Mouse (Mus musculus): ENCODE results near the gene Slc47a1. TPM values are rescaled to one million over a fixed set of nuclear protein-coding genes. Genes with fewer than 3 reads are reported as not detected.
A peak's percentile ranks its signal among the peaks of the same experiment; 100 is the strongest.
"Not testable (repeated sequence)": the region's sequence is repeated elsewhere in the genome, so short reads cannot be mapped to it uniquely, and the experiment has no call there.

The Slc47a1 gene
- polyA plus RNA-seq, 1 experiment, result 6.4 TPM

DNA sequence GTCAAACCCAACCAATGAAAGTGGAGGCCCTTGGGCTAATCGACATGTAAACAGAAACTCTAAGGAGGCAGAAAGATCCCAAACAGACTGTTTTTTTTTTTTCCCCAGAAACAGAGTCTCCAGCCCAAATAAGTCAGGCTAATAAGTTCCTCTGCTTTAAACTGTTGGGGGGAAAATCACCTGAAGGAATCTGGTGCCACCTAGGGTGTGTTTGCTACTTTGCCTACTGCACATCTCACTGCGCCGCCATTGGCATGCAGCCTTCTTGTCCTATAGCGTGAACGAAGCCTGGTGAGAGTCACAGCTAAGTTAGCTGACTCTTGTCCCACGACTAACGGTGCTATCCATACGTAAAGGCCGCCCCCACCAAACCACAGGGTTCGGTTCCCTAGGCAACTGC is 40.6 kb downstream of the Slc47a1 start:
- Histone ChIP-seq H3K4me1 (ENCODE audit: control insufficient read depth, insufficient read depth, low read length) (no peaks in the 10 kb centered on the region), H3K27ac (ENCODE audit: insufficient read depth, low read length) (no peak overlapping the region), H3K4me3 (ENCODE audit: insufficient read depth, low read length) (no peak overlapping the region)
- TF ChIP-seq CTCF (IDR thresholded peaks at IDR 0.05; ENCODE audit: extremely low read depth, insufficient read depth, low read length), result peak; percentile 33; the same call in 1 of the 2 replicates
- TF ChIP-seq POLR2A (IDR thresholded peaks at IDR 0.05; ENCODE audit: extremely low read depth, insufficient read depth, low read length), result no peak

DNA sequence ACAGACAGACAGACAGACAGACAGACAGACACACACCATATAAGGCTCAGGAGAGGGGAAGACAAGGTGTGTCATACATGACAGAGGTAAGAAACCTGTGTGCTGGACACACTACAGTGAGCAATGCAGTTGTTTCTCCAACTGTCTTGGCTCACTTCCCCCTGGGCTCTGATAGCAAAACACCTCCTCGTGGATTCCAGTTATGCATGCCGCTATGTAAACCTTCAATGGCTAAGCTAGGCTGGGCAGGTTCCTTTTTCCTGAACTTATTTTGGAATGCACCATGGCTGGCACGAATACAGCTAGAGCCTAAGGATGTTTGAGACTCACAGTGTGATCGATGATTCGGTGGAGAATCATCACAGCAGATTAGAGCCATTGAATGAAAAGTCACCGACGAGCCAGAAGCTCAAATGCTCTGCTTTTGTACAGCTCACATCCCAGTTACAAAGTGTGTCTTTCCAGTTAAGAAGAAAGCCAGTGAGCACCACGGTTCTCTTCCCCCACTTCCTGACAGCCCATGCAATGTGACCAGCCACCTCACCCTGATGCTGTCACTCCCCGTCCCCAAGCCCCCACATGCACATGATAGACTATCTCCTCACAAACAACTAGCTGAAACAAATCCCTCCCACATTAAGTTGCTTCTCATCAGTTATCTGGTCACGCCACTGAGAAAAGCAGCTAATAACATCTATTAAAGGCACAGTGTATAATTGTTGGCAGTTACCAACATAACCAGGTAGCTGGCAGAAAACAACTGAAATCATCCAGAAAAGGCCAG is 57.0 kb downstream of the Slc47a1 start:
- TF ChIP-seq CTCF (IDR thresholded peaks at IDR 0.05; ENCODE audit: extremely low read depth, insufficient read depth, low read length), result no peak
- TF ChIP-seq POLR2A (IDR thresholded peaks at IDR 0.05; ENCODE audit: extremely low read depth, insufficient read depth, low read length), result no peak
- Histone ChIP-seq H3K27ac (ENCODE audit: insufficient read depth, low read length) (no peak overlapping the region), H3K4me3 (ENCODE audit: insufficient read depth, low read length) (no peak overlapping the region), H3K4me1 (ENCODE audit: control insufficient read depth, insufficient read depth, low read length) (no peaks in the 10 kb centered on the region)

DNA sequence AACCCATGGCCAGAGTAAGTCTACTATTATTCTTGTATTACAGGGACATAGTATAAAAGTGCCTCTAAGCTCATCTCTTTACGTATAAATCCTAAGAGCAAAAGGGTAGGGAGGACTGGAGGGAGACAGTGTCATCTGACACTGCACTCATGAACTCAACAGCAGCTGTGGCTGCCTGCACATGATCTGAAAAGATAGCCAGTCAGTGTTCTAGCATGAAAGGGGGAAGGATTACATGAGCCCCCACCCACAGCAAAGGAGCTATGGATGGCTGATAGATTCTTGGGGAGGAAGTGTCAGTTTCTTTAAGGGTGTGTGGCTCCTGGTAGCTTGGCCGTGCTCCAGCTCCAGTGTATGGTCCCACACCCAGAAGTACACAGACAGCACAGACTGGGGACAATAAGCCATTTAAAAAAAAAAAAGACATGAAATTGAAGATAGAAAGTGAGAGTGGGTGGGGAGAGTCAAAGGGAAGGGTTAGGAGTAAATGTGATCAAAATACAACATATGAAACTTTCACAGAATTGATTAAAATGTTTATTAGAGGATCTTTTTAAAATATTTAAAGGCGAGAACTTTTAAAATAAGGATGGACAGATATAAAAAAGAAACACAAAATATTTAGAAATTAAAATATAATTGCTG is 58.1 kb downstream of the Slc47a1 start:
- no peaks in the 10 kb centered on the region for H3K4me1 ChIP-seq (ENCODE audit: control insufficient read depth, insufficient read depth, low read length)
- no peak overlapping the region for H3K27ac ChIP-seq (ENCODE audit: insufficient read depth, low read length)
- TF ChIP-seq POLR2A (IDR thresholded peaks at IDR 0.05; ENCODE audit: extremely low read depth, insufficient read depth, low read length), result no peak
- TF ChIP-seq CTCF (IDR thresholded peaks at IDR 0.05; ENCODE audit: extremely low read depth, insufficient read depth, low read length), result no peak
- no peak overlapping the region for H3K4me3 ChIP-seq (ENCODE audit: insufficient read depth, low read length)

DNA sequence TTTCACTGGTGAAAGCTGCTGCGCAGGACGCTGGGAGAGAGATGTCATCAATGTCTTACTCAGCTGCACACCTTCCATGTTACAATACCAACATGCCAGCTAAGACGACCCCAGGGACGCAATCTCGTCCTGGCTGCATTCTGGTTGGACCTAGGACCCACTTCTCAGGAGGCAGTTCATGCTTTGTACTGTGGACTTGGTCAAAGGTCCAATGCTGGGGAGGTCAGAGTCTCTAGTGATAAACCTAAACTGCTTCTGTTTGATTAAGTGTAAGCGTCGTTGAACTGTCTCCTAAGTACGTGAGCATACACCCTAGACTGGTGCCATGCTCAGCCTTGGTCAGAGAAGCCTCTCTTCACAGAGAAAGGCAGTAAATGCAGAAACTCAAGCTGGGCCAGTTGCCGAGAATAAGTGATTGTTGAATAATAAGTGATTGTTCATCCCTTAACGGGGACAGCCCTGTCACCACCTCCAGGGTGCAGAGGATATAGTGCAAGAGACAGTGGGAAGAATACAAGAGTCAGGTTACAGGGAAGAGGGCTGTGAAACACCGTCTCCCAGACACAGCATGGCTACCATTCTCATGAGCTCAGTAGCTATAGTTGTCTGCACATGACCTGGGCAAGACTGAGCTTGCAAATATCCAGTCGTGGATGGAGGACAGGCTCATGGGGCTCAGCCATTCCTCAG is 58.8 kb downstream of the Slc47a1 start:
- Histone ChIP-seq H3K4me1 (ENCODE audit: control insufficient read depth, insufficient read depth, low read length) (no peaks in the 10 kb centered on the region), H3K4me3 (ENCODE audit: insufficient read depth, low read length) (no peak overlapping the region), H3K27ac (ENCODE audit: insufficient read depth, low read length) (no peak overlapping the region)
- TF ChIP-seq CTCF (IDR thresholded peaks at IDR 0.05; ENCODE audit: extremely low read depth, insufficient read depth, low read length) (no peak), POLR2A (IDR thresholded peaks at IDR 0.05; ENCODE audit: extremely low read depth, insufficient read depth, low read length) (no peak)

DNA sequence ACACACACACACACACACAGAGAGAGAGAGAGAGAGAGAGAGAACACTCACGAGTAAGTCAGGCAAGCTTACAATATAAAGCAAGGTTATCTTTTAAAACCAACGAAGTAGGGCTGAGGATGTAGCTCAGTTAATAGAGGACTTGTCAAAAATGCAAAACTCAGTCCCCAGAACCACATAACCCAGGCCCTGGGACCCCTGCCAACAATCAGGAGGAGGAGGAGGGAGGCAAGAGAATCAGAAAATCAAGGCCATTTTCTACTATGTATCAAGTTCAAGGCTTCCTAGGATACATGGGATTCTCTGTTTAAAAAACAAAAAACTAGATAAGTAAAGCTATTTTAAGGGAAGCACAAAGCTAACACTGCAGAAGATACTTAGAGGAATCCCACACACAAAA is 61.3 kb downstream of the Slc47a1 start:
- H3K4me3 ChIP-seq (ENCODE audit: insufficient read depth, low read length), result no peak overlapping the region
- TF ChIP-seq CTCF (IDR thresholded peaks at IDR 0.05; ENCODE audit: extremely low read depth, insufficient read depth, low read length), result no peak
- TF ChIP-seq POLR2A (IDR thresholded peaks at IDR 0.05; ENCODE audit: extremely low read depth, insufficient read depth, low read length), result no peak

DNA sequence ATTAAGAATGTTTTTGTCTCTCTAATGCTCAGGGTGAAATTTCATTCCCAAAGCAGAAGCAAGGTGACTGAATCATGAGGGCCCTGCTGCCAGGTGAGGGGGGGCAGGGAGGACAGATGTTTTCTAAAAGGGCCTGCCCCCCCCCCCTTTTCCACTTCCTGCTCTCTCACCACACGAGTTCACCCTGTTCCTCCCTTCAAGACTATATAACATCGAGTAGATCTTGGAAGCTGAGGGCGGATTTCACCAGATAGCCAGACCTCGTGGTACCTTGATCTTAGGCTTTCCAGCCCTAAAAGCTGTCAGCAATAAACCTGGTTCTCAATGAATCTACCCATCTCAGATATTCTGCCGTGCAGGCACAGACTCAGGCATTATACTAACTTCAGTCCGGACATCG is 67.8 kb downstream of the Slc47a1 start:
- H3K4me3 ChIP-seq (ENCODE audit: insufficient read depth, low read length), result no peak overlapping the region
- TF ChIP-seq CTCF (IDR thresholded peaks at IDR 0.05; ENCODE audit: extremely low read depth, insufficient read depth, low read length), result no peak
- no peak for TF ChIP-seq POLR2A (IDR thresholded peaks at IDR 0.05; ENCODE audit: extremely low read depth, insufficient read depth, low read length)
- no peaks in the 10 kb centered on the region for H3K4me1 ChIP-seq (ENCODE audit: control insufficient read depth, insufficient read depth, low read length)
- H3K27ac ChIP-seq (ENCODE audit: insufficient read depth, low read length), result no peak overlapping the region

More for the DNA sequence above, 61.3 kb downstream of the Slc47a1 start:
- Histone ChIP-seq H3K27ac (ENCODE audit: insufficient read depth, low read length) (no peak overlapping the region), H3K4me1 (ENCODE audit: control insufficient read depth, insufficient read depth, low read length) (no peaks in the 10 kb centered on the region)

DNA sequence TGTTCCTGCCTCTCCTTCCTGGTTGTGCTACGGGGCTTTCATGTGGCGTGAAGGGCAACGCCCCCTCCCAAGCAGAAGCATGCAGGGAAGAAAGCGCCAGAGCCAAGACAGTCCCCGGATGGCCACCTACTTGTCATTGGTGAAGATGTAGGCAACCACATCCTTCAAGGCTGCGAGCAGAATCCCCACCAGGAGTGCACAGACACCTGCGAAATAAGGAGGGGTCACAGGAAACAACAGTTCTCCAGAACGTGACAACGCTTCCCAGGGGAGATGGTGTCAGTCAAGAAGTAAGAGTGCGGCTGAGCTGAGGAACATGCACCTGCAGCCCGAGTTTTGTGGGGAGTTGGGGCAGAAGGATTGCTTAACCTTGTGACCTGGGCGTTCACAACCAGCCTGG is 68.3 kb downstream of the Slc47a1 start:
- TF ChIP-seq POLR2A (IDR thresholded peaks at IDR 0.05; ENCODE audit: extremely low read depth, insufficient read depth, low read length) (no peak), CTCF (IDR thresholded peaks at IDR 0.05; ENCODE audit: extremely low read depth, insufficient read depth, low read length) (no peak)
- H3K4me3 ChIP-seq (ENCODE audit: insufficient read depth, low read length), result no peak overlapping the region
- H3K4me1 ChIP-seq (ENCODE audit: control insufficient read depth, insufficient read depth, low read length), result no peaks in the 10 kb centered on the region
- no peak overlapping the region for H3K27ac ChIP-seq (ENCODE audit: insufficient read depth, low read length)

DNA sequence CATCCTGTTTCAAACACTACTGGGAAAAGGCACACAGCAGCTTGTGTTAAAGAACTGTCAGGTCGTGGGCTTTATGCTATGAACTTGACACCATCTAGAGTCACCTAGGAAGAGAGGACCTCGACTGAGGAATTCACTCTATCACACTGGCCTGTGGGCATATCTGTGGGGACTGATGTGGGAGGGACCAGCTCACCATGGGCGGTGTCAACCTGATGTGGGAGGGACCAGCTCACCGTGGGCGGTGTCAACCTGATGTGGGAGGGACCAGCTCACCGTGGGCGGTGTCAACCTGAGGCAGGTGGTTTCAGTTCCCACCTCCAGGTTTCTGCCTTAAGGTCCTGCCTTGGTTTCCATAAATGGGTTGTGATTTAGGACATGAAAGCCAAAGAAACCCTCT is 70.3 kb downstream of the Slc47a1 start:
- TF ChIP-seq CTCF (IDR thresholded peaks at IDR 0.05; ENCODE audit: extremely low read depth, insufficient read depth, low read length), result no peak
- TF ChIP-seq POLR2A (IDR thresholded peaks at IDR 0.05; ENCODE audit: extremely low read depth, insufficient read depth, low read length), result no peak
- H3K4me1 ChIP-seq (ENCODE audit: control insufficient read depth, insufficient read depth, low read length), result no peaks in the 10 kb centered on the region
- no peak overlapping the region for H3K27ac ChIP-seq (ENCODE audit: insufficient read depth, low read length)
- no peak overlapping the region for H3K4me3 ChIP-seq (ENCODE audit: insufficient read depth, low read length)

DNA sequence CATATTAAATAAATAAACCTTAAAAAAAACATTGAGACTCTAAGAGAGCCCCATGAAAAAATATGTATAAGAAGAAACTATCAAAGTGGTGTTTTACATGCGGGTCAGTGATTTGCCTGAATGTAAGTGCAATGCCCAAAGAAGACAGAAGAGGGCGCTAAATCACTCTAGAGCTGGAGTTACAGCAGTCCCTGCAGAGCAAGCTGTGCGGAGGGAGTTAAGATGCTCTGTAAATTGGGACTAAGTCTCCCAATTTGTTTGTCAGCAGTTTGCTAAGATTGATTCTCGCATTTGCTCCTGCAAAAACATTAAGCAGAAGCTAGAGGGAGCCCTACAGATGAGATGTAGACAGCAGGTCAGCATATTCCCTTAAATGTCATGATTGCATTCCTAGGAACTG is 72.8 kb downstream of the Slc47a1 start:
- no peaks in the 10 kb centered on the region for H3K4me1 ChIP-seq (ENCODE audit: control insufficient read depth, insufficient read depth, low read length)
- no peak for TF ChIP-seq POLR2A (IDR thresholded peaks at IDR 0.05; ENCODE audit: extremely low read depth, insufficient read depth, low read length)
- TF ChIP-seq CTCF (IDR thresholded peaks at IDR 0.05; ENCODE audit: extremely low read depth, insufficient read depth, low read length), result peak; percentile 41
- H3K4me3 ChIP-seq (ENCODE audit: insufficient read depth, low read length), result no peak overlapping the region
- H3K27ac ChIP-seq (ENCODE audit: insufficient read depth, low read length), result no peak overlapping the region

DNA sequence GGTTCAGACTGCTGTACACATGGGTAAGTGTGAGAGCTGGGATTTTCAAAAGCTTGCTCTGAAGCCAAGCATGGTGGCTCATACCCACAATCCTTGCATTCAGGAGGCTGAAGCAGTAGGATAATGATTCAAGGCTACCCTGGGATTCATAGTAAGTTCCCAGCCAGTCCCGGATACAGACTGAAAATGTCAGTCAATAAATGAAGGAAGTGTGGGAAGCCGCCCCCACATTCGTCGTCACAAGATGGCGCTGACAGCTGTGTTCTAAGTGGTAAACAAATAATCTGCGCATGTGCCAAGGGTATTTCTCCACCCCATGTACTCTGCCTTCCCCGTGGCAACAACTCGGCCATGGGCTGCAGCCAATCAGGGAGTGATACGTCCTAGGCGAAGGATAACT is 73.6 kb downstream of the Slc47a1 start:
- not testable (repeated sequence) for H3K4me3 ChIP-seq (ENCODE audit: insufficient read depth, low read length); H3K27ac ChIP-seq (ENCODE audit: insufficient read depth, low read length); H3K4me1 ChIP-seq (ENCODE audit: control insufficient read depth, insufficient read depth, low read length)

Data from cortical plate, adult 2 months (tissue).